Mouse (Mus musculus) ovary, postnatal 36 days (tissue): Measurements from ENCODE around the gene Tldc1.
A peak's percentile ranks its signal among the peaks of the same experiment; 100 is the strongest.

Source experiments
- DNase-seq: peaks from one replicate; pipeline ENCODE4 v3.0.0; 2022; ENCODE audit warnings: low spot score, mixed read lengths

The Tldc1 gene

DNA sequence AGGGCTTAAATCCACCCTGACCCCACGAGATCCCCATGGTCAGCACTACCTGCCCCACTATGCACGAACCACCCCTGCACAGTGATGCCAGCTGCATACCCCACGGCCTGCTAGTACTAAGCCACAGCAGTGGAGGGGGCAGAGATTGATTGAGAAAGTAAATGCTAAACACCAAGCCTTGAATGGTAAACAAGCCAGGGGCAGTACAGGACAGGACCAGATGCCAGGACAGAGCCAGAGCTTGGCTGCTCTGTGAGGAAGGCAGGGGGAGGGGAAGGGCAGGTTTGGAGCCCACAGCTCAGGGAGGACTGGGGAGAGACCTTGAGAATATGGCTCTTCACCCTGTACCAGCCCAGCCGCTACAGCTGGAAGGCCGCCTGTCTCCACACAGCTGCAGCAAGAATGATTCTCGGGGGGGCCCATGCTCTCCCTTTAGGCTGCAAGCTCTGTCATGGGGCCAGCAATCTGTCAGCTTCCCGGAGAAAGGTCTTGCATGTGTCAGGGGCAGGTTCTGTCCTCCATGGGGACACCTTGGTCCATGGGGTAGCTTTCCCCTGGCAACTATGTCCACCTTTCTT, 1.5 kb downstream of the Tldc1 start:
- no peak for DNase-seq

DNA sequence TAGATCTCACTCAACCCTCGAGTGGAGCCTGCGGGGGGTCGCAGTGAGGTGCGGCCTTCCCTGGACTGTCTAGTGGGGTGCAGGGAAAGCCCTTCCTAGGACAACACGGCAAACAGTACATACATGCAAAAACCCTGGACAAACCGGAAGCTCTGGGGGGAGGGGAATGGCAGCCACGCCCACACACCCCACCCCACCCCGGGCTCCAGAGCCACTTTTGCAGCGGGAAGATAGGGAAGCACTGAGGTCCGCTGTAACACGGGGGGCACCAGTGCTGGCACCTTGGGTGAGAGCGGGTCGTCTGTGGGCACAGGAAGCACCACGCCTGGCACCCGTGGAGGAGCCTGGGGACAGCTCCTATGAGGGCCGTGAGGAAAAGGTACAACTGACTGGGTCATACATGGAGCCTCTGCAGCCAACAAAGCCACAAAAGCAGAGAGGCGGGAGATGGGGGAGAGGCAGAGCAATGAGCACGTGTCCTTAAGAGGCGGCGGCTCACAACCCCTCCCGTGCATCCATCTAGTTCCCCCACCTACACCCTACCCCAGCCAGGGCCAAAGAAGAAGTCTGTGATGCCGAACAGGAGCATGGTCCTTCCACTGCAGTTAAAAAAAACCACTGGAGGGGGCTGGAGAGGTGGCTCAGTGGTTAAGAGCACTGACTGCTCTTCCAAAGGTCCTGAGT, 12.3 kb downstream of the Tldc1 start:
- no peak for DNase-seq

DNA sequence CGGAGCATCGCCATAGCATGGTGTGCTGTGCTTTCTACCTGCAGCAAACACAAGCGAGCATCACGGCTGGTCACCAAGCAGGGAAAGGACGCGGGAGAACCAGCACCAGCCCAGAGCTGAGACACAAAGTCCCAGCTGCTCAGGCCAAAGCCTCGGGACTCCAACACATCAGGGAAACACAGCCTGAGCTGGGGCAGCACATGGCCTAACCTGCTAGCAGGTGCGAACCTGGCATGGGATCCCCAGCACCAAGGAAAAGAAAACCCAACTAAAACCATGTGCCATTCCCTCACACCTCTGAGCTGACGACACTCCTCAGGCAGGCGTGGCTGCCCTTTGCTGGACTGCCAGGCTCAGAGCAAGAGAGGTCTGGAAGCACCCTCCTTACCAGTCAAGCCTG, 12.9 kb downstream of the Tldc1 start:
- no peak for DNase-seq

DNA sequence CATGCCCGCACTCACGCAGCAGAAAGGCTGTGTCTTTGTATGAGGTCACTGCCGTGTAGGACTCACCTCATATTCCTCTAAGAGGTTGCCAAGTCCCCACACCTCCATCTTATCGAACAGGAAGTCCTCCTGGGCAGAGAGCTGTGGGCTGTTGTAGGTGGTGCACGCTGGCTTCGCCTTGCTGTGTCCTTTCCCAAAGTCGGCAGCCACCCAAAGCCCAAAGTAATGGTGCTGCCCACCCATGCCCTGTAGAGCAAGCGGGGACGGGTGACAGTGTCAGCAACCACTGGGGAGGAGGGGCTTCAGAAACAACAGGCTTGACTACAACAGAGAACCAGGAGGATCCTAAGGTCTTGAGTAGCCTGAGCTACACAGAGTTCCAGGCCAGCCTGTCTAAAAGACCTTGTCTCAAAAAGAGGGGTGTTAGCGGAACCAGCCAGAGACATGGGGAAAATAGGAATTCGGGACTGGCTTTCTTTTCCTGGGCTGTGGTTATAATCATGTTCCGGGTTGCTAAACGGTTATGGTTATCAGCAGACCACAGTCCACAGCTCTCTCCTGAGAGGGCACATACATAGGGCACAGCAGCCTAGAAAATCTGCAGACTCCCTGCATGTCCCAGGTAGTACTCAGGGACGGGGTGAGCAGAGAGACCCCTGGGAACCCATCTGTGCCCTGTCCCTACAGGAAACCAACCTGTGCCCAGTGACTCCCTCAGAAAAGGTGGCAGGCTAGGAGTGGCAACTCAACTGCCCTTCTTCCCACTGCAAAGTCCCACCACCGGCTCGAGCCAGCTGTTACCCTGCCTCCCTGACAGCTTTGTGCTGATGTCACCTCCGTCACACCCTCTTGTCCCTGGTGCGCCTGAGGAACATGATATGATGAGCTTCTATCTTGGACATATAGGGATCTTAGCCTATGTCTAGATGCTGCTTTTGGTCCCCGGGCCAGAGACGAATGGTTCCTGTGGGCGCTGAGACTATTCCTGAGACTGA, 15.7 kb downstream of the Tldc1 start:
- no peak for DNase-seq

DNA sequence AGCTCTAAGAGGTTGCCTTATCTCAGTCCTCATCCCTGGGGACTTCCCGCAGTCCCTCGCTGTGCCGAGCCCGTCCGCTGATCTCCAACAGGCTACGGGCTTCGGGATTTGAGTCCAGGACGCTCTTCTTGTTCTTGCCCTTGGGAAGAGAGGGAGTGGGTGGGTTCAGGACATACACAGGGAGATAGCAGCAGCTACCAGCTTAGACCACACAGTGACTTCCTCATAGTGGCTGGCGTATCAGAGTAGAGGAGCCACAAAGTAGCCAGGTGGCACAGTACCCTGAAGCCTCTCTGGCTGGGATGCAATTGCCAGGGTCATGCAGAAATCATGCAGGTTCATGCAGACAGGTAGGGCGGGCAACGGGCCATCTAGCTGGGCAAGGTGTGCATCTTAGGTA, 16.5 kb downstream of the Tldc1 start:
- DNase-seq, result no peak

DNA sequence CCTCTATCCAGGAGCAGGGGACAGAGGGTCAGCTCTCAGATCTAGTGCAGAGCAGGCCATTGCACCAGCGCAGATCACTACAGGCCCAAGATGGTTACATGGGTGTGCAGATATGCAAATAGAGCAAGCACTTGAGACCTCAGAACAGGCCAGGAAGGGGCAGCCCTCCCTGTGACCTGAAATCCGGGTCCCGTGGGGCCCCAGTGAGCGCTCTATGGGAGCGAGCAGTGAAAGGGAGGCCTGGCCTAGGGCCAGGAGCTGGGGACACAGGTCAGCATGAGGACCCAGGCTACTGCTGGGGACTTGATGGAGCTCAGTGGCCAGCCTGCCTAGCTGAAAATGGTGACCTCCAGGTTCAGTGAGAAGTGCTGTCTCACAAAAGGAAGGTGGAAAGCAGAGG, 21.7 kb downstream of the Tldc1 start:
- no peak for DNase-seq

DNA sequence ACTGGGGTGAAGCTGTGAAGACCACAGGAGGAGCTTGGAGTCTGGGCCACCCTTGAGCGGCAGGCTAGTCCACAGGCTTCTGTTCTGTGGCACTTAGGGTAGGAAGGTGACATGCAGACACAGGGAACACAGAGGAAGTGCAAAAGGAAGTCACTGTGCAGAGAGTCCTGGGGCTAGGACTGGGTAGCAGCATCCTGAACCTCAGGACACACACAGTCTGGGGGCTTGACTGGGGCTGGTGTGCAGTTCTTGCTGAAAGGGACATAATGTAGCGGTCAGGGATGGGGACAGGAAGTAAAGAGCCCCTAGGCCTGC, 22.1 kb downstream of the Tldc1 start:
- DNase-seq, result no peak

DNA sequence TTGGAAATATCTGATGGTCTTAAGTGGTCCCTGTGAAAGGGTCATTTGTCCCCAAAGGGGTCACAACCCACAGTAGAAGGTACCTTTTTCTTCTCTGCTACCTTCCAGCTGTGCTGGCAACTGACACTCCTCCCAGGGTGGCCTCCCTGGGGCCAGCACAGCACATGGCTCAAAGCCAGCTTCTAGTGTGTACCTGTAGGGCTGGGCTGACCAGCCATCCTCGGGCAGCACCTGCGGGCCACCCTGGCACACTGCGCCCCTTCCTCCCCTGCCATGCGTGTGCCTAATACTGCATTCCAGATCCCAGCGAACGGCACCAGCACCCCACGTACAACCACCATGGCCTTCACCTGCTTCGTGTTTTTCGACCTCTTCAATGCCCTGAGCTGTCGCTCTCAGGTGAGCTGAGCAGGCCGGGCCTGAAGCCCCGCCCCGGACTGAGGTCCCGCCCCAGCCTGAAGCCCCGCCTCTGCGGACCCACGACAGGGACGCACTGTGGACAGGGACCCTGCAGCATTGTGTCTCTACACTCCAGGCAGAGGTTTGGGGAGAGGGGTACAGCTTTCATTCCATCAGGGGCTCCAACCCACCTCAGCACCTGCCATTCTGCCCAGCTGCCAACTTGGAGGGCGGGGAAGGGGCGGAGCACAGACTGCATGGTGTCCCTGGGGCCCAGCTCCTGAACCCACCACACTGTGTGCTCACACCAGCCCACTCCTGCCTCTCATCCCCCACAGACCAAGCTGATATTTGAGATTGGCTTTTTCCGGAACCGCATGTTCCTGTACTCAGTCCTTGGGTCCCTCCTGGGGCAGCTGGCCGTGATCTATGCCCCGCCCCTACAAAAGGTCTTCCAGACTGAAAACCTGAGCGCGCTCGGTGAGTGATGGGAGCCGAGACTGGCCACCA, 22.7 kb downstream of the Tldc1 start:
- no peak for DNase-seq

DNA sequence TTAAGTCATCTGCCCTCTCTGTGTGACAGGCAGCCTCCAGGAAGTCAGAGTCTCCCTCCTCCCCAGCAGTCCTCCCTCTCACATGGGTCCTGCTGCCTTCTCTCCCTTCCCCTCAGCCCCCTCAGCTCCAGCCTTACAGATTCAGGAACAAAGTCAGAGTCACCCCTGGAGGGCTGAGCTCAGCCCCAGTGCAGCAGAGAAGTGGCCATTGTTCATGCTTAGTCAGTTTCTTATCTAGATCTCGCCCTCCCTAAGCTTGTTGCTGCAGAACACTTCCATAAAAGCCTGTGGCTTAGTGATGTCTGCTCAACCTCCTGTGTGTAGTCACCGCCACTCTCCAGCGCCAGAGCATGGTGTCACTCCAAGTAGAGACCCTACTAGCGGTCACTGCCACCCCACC, 33.6 kb downstream of the Tldc1 start:
- no peak for DNase-seq

DNA sequence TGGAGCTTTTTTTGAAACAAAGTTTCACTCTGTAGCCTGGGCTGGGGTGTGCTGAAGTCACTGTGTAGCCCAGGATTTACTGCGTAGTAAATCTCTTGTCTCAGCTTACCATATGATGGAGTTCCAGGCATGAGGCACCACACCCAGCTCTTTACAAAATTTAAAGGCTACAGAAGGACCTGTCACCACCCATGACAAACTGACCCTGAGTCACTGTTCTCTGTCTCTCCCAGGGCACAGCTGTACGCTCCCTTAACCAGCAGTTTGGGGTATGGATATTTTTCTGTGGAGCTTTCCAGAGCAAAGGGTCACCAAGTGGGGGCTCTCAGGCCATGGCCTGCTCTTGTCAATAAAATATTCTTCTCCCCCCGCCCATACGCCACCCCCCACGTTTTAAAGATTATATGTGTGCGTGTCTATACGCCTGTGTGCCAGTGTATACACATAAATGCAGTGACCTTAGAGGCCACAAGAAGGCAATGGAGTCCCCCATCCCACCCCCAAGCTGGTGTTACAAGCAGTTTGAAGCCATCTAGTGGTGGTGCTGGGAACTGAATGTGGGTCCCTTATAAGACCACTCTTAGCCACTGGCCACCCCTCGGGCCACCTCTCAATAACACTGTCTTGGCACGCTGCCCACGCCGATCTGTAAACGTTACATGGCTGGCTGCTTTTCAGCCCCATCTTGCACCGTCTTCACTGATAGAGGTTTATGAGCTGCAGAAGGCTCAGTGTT, 34.8 kb downstream of the Tldc1 start:
- peak; percentile 38 for DNase-seq

DNA sequence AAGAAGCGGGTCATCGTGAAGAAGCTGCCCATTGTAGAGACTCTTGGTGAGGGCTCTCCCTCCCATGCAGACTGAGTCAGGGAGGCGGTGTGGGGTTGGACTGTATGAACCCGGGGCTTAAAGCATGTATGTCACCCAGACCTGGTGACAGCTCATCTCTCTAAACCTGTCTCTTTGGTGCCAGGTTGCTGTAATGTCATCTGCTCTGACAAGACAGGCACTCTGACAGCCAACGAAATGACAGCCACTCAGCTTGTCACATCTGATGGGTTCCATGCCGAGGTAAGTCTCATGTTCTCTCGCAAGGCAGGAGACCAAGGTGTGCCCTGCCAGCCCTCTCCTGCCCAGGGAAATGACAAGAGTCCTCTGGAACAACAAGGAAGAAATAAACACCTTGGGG, 35.8 kb downstream of the Tldc1 start:
- DNase-seq, result no peak

DNA sequence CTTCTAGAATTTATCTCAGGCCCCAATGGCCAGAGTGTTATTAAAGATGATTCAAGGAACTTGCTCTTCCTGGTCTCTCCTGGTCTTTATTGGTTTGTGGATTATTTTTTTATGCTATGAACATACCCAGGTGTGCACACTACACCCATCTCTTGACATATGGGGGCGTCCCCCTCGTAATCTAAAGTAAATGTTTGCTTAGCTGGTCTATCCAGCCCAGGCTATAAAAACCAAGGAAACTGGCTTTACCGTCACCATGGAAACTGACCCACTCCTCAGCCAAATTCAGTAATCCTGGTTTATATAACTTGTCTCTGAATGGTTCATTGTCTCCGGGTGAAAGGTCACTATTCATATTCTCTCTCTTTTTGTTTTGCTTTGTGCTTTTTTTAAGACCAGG, 37.6 kb downstream of the Tldc1 start:
- no peak for DNase-seq

DNA sequence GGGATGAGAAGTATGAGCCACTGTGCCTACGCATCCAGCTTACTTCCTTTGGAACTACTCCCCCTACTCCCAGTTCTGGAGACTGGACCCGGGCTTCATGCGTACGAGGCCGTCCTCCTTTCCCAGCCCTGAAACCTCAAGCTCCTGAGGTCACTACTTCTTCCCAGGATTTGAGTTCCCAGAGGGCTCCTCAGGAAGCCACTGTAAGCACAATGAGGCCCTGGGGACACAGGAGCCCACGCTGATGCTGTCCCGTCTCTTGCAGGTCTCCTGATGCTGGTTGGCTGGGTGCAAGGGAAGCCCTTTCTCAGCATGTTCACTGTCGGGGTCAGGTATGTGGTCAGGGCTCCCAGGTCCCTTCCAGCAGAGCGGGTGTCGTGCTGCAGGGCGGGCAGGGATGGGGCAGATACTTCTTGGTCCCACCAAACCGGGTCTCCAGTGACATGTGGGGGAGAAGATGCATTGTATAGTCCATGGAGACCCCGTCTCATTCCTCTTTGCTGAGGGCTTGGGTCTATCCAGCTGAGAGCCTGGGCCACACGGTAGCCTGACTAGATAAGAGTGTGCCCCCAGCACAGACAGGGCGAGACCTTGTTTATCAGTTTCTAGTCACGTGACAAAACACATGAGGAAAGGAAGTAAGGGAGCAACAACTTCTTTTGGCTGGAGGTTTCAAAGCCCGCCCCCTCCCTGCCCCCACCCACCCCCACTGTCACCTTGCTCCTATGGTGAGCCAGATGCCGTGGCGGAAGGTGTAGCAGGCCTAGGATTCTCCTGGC, 39.9 kb downstream of the Tldc1 start:
- no peak for DNase-seq

DNA sequence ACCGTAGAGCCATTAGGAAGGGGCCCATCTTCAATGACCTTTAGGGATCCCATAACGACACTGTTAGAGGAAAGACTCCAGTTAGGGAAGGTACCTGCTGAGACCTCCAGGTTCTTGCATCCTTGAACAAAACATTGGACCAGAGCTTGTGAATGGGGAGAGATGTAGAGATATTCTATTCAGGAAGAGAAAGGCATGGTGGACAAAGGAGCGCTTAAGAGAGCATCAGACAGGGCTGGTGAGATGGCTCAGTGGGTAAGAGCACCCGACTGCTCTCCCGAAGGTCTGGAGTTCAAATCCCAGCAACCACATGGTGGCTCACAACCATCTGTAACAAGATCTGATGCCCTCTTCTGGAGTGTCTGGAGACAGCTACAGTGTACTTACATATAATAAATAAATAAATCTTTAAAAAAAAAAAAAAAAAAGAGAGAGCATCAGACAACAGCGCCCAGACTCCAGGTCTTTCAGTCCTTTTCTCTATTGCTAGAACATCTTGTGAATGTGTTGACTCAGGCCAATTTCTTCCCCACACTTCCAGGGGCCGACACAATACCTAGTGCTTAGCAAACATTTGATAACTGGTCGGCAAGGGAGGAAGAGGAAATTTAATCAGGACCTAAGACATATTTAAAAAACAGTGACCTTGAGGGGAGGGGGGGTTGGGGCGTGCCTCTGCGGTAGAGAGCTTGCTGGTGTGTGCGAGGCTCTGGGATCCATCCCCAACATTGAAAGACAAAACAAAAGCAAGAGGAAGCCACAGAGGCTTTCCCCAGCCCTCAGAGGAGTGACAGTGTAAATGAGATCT, 40.9 kb downstream of the Tldc1 start:
- no peak for DNase-seq

DNA sequence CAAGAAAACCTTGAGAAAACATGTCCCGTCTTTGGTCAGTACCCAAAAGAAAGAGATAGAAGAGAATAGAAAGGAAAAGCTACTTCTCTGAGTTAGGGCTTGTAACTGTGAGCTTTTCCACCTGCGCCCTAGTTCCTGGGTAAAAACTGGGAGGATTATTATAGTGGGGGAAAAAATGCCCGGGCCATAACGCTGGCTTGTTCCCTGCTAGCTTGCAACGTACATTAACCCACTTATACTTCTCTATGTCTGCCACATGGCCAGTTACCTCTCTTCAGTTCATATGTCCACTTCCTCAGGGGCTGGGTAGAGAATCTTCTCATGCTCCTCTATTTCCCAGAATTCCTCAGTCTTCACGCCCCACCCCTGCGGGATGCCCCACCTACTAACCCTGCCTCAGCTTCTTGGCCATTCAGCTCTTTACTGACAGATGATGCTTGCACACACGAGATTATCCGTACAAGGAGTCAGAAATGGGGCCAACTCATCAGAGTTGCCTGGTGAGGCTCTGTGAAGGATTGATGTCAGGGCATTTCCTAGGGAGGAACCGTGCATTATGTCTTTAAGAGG, 41.8 kb downstream of the Tldc1 start:
- DNase-seq, result no peak

DNA sequence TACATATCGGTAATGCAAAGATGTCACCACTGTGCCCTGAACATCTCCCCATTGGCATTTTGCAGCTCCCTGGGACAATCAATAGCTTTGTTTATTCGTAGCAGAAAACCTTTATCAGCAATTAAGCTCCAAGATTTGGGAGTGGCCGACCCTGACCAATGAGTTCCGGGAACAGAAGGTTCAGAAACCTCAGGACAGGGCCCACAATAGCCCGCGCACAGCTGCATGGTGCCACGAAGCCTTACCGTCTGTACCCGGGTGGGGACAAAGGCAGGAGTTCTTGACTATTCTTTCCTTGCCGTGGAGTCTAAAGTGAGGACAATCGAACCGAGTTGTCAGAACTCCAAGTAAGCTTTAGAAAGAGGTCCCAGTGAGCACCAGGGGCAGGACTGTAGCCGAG, 46.1 kb downstream of the Tldc1 start:
- no peak for DNase-seq

DNA sequence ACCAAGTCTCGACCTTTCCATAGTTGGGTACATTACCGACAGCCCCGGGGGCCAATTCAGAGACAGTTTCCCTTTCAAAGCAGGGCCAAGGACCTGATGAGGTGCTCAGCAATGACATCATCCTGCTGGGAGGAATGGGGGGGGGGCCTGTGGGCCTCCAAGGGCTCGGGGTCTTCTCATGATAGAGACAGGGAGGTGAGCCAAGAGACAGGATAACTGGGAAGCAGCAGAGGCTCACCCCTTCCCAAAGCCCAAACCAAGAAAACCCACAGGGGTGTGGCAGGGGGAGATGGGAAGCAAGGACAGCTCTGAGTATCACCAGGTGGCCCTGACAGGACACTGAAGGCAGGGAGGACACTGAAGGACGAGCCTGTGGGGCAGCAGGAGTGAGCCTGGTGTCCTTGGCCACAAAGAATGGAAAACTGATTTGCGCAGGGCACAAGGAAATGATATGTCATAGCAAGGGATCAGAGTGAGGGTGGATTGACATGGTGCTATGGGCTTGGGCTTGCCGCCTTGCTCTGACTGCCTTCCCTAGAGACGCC, 49.8 kb downstream of the Tldc1 start:
- no peak for DNase-seq

DNA sequence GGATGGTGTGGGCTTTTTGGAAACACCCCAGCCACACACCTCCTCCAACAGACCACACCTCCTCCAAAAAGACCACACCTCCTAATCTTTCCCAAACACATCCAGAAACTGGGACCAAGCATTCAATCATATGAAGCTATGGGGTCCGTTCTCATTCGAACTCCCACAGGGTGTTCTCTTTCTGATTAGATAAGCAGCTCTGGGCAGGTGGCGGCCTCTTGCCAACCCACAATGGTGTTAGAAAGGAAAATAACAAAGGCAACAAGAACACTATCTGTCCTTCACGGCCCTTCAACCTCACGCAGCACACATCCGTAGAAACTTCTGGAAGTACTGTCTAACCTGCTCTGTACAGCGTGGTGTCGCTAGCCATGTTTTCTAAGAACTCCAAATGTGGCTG, 51.1 kb downstream of the Tldc1 start:
- no peak for DNase-seq

DNA sequence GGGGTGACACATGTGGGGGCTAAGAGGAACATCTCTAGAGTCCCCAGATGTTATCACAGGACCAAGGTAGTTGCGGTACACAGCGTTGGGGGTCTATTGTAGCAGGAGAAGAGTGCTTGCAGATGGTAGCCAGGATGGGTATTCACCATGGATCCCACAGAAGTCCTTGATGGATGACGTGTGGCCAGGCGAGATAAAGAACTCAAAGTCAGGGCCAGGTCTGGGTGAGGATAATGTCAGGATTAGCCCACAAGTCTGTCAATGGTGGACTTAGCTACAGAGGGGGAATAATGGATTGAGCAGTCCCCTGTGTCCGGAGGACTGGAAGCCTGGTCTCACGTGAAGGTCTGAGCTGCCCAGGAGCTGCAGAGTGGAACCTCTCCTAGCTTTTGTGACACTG, 53.6 kb downstream of the Tldc1 start:
- DNase-seq, result no peak
